ENCODE assay signal across 14 mouse cellular contexts in genomic region chr6:85709206-85709605, GRCm38 (mm10). TPM values are rescaled to one million over a fixed set of nuclear protein-coding genes. Genes with fewer than 3 reads are reported as not detected.
"Had no signal": no experiment of that assay in that cellular context is flagged by ENCODE, and none has a peak within 500 bp of the region (broad histone marks: within the 10 kb centered on the region; RNA-seq: fewer than 3 reads in every experiment).

No protein-coding gene starts in this region.

RNA-seq across cellular contexts. Expression of gene Nat8f7, which starts 3.8 kb away (rescaled TPM):
- polyA plus RNA-seq: kidney, embryonic 14.5 days; limb, embryonic 11.5 days; liver, embryonic 11.5 days; liver, embryonic 14.5 days; liver, postnatal 0 days; lung, embryonic 14.5 days; lung, postnatal 0 days; macrophage; midbrain, embryonic 13.5 days; midbrain, embryonic 16.5 days; myocyte; neural tube, embryonic 13.5 days; stomach, embryonic 16.5 days had no signal

RNA-seq across cellular contexts. Expression of gene Nat8f3, which starts 56.3 kb away (rescaled TPM):
- polyA plus RNA-seq: kidney, postnatal 0 days; liver, embryonic 14.5 days; liver, postnatal 0 days; lung, postnatal 0 days; macrophage; myocyte had no signal
